Mouse (Mus musculus): Measurements from ENCODE around the gene Neurl3.

- TF ChIP-seq CTCF (IDR thresholded peaks at IDR 0.05; ENCODE audit: extremely low read depth, insufficient read depth, insufficient read length, insufficient replicate concordance) (no peak), POLR2A (IDR thresholded peaks at IDR 0.05; ENCODE audit: low read depth, low read length) (peak; percentile 11; the same call in 1 of the 2 replicates)
Measured at GRCm38 (mm10) chr1:36272546-36272945, 1.9 kb downstream of the Neurl3 start.
